Mouse (Mus musculus) spleen, adult 2 months (tissue): ENCODE measurements around the gene Axin1. TPM values are rescaled to one million over a fixed set of nuclear protein-coding genes. Genes with fewer than 3 reads are reported as not detected.

Experiments
- DNase-seq, 2 experiments: peaks; one replicate each; pipeline versions ENCODE4 v3.0.0 to v3.0.0-alpha.2; 2012 to 2021; ENCODE audit warnings: low spot score in 2 of 2, low read depth in 1 of 2
- H3K27ac ChIP-seq: fragments of 200-500 bp; 2 replicates; pipeline ENCODE4 v1.5.1; 2012; ENCODE audit warnings: low read length, inconsistent platforms; ENCODE audit not compliant: insufficient read depth
- H3K27me3 ChIP-seq: fragments of 200-500 bp; 2 replicates; pipeline ENCODE4 v1.6.1; 2012; ENCODE audit warnings: mild to moderate bottlenecking, moderate library complexity, low read length, inconsistent platforms; ENCODE audit not compliant: control insufficient read depth, insufficient read depth
- H3K36me3 ChIP-seq: fragments of 200-500 bp; 2 replicates; pipeline ENCODE4 v1.6.1; 2012; ENCODE audit warnings: mild to moderate bottlenecking, low read length, inconsistent platforms; ENCODE audit not compliant: control insufficient read depth, insufficient read depth
- H3K4me1 ChIP-seq: fragments of 200-500 bp; 2 replicates; pipeline ENCODE4 v1.6.1; 2011; ENCODE audit warnings: inconsistent platforms; ENCODE audit not compliant: control insufficient read depth, insufficient read depth, insufficient read length
- H3K4me3 ChIP-seq: fragments of 200-500 bp; 2 replicates; pipeline ENCODE4 v1.5.1; 2011; ENCODE audit warnings: mild to moderate bottlenecking, inconsistent platforms; ENCODE audit not compliant: insufficient read depth, insufficient read length; ENCODE audit errors: extremely low read depth
- CTCF ChIP-seq: fragments of 200-500 bp; IDR thresholded peaks from 2 replicates; pipeline ENCODE4 v1.5.1; 2011; ENCODE audit warnings: mild to moderate bottlenecking, inconsistent platforms; ENCODE audit not compliant: insufficient read depth, insufficient read length, insufficient replicate concordance; ENCODE audit errors: extremely low read depth
- POLR2A ChIP-seq: fragments of 200-500 bp; IDR thresholded peaks from 2 replicates; pipeline ENCODE4 v1.6.1; 2011; ENCODE audit warnings: low read depth, low read length, inconsistent platforms
- WGBS: fragments of 180-500 bp; shearing (Covaris S2); methylation state at CpG from one replicate; pipeline ENCODE4 v1.1.7; 2018; 5-methylcytosine and 5-hydroxymethylcytosine counted together
- polyA plus RNA-seq: library from polyadenylated mRNA; depleted of rRNA; stranded (reverse); fragments of >200 nt; gene quantifications from 2 replicates; pipeline ENCODE4 v1.2.3, GENCODE M21; 2012

Gene Axin1
- polyA plus RNA-seq, 1 experiment: 18.6 TPM

DNA sequence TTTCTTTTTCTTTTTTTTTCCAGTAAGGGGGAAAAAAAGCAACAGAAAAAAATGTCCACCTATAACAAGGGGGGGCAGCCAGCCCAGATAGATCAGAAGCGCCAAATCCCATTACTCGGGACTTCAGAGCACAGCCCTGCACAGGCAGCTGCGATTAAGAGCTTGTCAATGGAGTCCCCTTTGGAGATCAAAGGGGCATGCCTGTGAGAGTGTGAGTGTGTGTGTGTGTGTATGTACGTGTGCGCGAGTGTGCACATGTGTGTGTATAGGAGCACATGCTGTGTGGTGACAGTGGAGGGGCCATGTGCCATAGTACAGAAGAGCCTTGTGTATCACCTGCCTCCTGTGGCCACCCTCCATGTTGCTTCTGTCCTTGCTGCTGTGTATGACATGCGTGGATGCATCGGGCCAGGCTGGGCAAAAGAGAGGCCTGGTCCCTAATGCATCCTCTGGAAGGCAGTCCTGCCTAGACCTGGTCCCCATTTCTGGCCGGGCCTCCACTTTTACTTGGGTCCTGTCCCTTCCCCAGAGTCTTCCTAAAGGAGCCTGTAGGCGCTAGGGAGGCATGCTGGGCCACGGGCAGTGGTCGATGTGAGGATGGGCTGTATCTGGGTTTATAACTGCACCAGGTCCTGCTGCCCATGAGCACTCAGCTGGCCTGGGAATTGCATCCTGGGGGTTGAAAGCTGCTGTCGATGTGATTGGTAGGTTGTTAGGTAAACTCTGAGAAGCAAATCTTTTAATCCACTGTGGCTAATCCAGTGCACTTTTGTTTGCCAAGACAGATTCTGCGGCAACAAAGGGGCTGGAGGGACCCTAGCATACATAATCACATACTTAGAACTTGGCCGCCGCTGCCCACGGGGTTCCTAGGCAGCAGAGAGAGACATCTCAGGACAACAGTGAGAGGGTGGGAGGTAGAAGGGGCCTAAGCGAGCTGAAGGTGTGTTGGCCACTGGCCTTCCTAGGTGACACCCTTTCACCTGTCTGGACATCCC, 6.3 kb upstream of the Axin1 start:
- Histone ChIP-seq H3K4me3 (no peak overlapping the region), H3K36me3 (no peaks in the 10 kb centered on the region; the same call in none of the 2 replicates), H3K27ac (no peak overlapping the region), H3K4me1 (no peaks in the 10 kb centered on the region; the same call in 1 of the 2 replicates), H3K27me3 (no peaks in the 10 kb centered on the region)
- 94% methylated on average over 18 of the region's 18 CpGs for WGBS
- DNase-seq: no peak
- TF ChIP-seq CTCF (no peak), POLR2A (no peak)

DNA sequence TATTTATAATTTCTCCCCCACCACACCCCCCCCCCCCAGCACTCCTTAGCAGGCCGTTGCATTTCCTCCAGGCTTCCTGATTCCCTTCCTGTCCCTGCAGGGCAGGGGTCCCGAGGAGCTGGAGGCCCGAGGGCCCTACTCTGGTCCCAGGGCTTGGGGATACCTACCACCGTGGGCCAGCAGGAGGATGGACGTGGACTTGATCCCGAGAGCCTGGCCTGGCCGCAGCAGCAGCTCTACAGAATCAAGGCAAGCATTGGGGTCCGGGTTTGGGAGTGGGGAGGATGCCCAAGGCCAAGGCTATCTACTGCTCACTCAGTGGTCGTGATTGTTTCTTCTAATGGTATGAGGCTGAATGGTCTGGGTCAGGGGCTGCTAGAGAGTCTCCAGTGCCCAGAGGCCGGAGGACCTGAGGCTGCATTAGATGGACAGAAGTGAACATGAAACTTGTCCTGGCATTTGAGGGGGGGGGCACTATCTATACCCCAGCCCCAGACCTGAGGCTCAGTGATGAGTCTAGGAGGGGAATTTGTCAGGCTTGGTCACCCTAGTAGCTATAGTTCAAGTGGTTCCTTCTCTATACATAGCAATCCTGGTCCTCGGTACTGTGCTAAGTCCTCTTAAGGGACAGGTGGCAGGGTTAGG, 1.3 kb upstream of the Axin1 start:
- Histone ChIP-seq H3K36me3 (no peaks in the 10 kb centered on the region), H3K4me1 (peaks cover 2% of the 10 kb centered on the region; the same call in 1 of the 2 replicates), H3K4me3 (no peak overlapping the region), H3K27me3 (no peaks in the 10 kb centered on the region), H3K27ac (no peak overlapping the region)
- 79% methylated on average over 11 of the region's 11 CpGs for WGBS
- no peak for TF ChIP-seq CTCF
- no peak for TF ChIP-seq POLR2A
- DNase-seq: no peak

DNA sequence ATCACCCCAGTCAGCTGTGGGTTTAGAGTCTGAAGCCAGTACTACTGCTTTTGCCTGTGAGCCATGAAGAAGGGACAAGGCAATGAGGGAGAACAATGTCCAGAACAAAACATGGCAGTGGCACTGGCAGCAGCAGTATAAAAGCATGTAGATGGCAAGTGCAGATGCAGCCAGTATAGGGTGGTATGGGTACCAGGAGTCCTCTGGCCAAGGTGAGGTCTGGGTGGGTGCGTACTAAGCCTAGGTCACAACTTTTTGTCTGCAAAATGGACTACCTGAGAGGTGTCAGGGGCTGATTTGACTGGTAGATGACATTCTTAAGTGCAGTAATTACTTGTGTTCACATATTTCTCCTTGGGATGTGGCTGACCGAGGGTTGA, 747 bp upstream of the Axin1 start:
- Histone ChIP-seq H3K4me3 (no peak overlapping the region), H3K27me3 (no peaks in the 10 kb centered on the region), H3K27ac (peak overlapping the region; percentile 36; the same call in 1 of the 2 replicates), H3K4me1 (peaks cover 2% of the 10 kb centered on the region; the same call in 1 of the 2 replicates), H3K36me3 (no peaks in the 10 kb centered on the region)
- no peak for DNase-seq
- 70% methylated on average over 2 of the region's 2 CpGs for WGBS
- no peak for TF ChIP-seq CTCF
- TF ChIP-seq POLR2A: no peak

DNA sequence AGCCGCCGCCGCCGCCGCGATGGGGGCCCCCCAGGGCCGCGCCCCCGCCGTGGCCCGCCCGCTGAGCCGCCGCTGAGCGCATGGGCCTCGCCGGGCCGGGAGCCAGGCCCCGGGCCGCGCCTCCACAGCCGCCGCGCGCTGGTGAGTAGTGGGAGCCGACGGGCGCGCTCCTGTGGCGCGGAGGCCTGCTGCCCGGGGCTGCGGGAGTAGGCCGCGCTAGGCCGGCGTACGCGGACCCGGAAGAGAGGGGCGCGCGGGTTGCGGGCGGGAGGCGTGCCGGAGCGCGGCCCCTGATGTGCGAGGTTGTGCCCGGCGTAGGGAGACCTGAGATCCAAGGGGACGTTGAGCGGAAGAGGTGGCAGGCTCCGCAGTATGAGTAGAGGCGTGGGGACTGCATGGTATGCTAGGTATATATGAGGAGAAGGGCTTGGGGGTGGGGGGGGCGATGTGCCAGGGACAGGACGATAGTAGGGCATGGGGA, 453 bp downstream of the Axin1 start:
- Histone ChIP-seq H3K27ac (peak overlapping the region; percentile 84), H3K4me1 (peaks cover 2% of the 10 kb centered on the region; the same call in 1 of the 2 replicates), H3K36me3 (peaks cover 4% of the 10 kb centered on the region; the same call in 1 of the 2 replicates), H3K4me3 (peak overlapping the region; percentile 90), H3K27me3 (no peaks in the 10 kb centered on the region)
- no peak for TF ChIP-seq POLR2A
- no peak for TF ChIP-seq CTCF
- DNase-seq: peak in 1 of 2 experiments; percentile 27
- WGBS: under 1% methylated on average over 57 of the region's 58 CpGs

DNA sequence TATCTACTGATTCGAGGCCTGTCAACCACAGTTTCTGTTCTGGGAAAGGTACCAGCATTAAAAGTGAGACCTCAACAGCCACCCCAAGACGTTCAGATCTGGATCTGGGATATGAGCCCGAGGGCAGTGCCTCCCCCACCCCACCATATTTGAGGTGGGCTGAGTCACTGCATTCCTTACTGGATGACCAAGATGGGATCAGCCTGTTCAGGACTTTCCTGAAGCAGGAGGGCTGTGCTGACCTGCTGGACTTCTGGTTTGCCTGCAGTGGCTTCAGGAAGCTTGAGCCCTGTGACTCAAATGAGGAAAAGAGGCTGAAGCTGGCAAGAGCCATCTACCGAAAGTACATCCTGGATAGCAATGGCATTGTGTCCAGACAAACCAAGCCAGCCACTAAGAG, 4.3 kb downstream of the Axin1 start:
- Histone ChIP-seq H3K4me3 (no peak overlapping the region), H3K27me3 (no peaks in the 10 kb centered on the region), H3K36me3 (peaks cover 8% of the 10 kb centered on the region), H3K27ac (no peak overlapping the region), H3K4me1 (peaks cover 5% of the 10 kb centered on the region)
- TF ChIP-seq CTCF (no peak), POLR2A (no peak)
- 85% methylated on average over 4 of the region's 4 CpGs for WGBS
- DNase-seq: no peak

DNA sequence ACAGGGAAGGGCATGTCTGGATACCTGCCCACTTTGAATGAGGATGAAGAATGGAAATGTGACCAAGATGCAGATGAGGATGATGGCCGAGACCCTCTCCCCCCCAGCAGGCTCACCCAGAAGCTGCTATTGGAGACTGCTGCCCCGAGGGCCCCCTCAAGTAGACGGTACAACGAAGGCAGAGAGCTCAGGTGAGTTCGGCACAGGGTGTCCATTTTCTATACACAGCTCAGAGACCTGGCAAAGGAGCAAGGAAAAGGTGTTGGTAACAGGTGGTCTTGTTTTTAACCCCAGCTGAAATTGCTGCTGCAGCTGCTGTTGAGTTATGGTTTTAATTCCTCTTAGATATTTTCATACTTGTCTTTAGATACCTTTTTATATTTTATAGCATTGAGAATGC, 4.9 kb downstream of the Axin1 start:
- Histone ChIP-seq H3K27ac (no peak overlapping the region), H3K4me1 (peaks cover 5% of the 10 kb centered on the region; the same call in 1 of the 2 replicates), H3K27me3 (no peaks in the 10 kb centered on the region), H3K4me3 (no peak overlapping the region), H3K36me3 (peaks cover 8% of the 10 kb centered on the region)
- TF ChIP-seq CTCF (no peak), POLR2A (no peak)
- 94% methylated on average over 5 of the region's 5 CpGs for whole genome bisulfite sequencing
- no peak for DNase-seq
